In genomic region chr8:8440903-8441302, GRCm38 (mm10) we compare ENCODE assay signal across 13 mouse cellular contexts.
DNase-seq lines count a peak whose midpoint lies in the region; ATAC-seq lines count a peak whose summit lies in the region.
"Had no signal": no experiment of that assay in that cellular context is flagged by ENCODE, and none has a peak within 500 bp of the region (broad histone marks: within the 10 kb centered on the region; RNA-seq: fewer than 3 reads in every experiment).

No protein-coding gene starts in this region.

- H3K27ac ChIP-seq in heart, embryonic 10.5 days: peak overlapping the region; percentile 67; the same call in 1 of the 2 replicates
- no peak overlapping the region for H3K27ac ChIP-seq in embryonic facial prominence, embryonic 14.5 days (replicated peaks; ENCODE audit: low read depth, low read length)
- H3K27ac ChIP-seq in forebrain, embryonic 10.5 days: no peak overlapping the region
- H3K27ac ChIP-seq: hindbrain, embryonic 14.5 days; midbrain, embryonic 15.5 days had no signal

- no peaks in the 10 kb centered on the region for H3K9me3 ChIP-seq in heart, embryonic 10.5 days
- H3K9me3 ChIP-seq in embryonic facial prominence, embryonic 14.5 days (ENCODE audit: control insufficient read depth, low read length): no peaks in the 10 kb centered on the region
- H3K9me3 ChIP-seq in forebrain, embryonic 10.5 days: no peaks in the 10 kb centered on the region
- H3K9me3 ChIP-seq: midbrain, embryonic 15.5 days had no signal

- no peak overlapping the region for H3K9ac ChIP-seq in embryonic facial prominence, embryonic 14.5 days (ENCODE audit: low read depth, low read length)
- H3K9ac ChIP-seq: hindbrain, embryonic 14.5 days; midbrain, embryonic 15.5 days had no signal

- ATAC-seq in embryonic facial prominence, embryonic 14.5 days (ENCODE audit: low read depth): no peak
- ATAC-seq: forebrain, embryonic 16.5 days; midbrain, embryonic 15.5 days had no signal

- H3K4me2 ChIP-seq in embryonic facial prominence, embryonic 14.5 days (ENCODE audit: low read depth, low read length): peak overlapping the region; percentile 1; the same call in 1 of the 2 replicates
- H3K4me2 ChIP-seq: hindbrain, embryonic 14.5 days; midbrain, embryonic 15.5 days had no signal

- 50% methylated on average over 8 of the region's 8 CpGs for WGBS in heart, embryonic 10.5 days
- 37% methylated on average over 8 of the region's 8 CpGs for WGBS in embryonic facial prominence, embryonic 14.5 days
- 75% methylated on average over 8 of the region's 8 CpGs for WGBS in forebrain, embryonic 10.5 days

- no peaks in the 10 kb centered on the region for H3K36me3 ChIP-seq in heart, embryonic 10.5 days
- H3K36me3 ChIP-seq in embryonic facial prominence, embryonic 14.5 days (ENCODE audit: control insufficient read depth, insufficient read depth, low read length): no peaks in the 10 kb centered on the region
- H3K36me3 ChIP-seq in forebrain, embryonic 10.5 days (replicated peaks): no peaks in the 10 kb centered on the region
- H3K36me3 ChIP-seq: midbrain, embryonic 15.5 days had no signal

- DNase-seq in heart, embryonic 10.5 days (ENCODE audit: low spot score): no peak
- no peak for DNase-seq in heart, adult 11 months
- DNase-seq in embryonic facial prominence, embryonic 14.5 days (ENCODE audit: low spot score): no peak
- peak; percentile 17 for DNase-seq in kidney, postnatal 14 days
- peak; percentile 26 for DNase-seq in lung, postnatal 10 days
- no peak for DNase-seq in forebrain, embryonic 10.5 days (ENCODE audit: extremely low spot score, low spot score)
- no peak for DNase-seq in right cerebral cortex, adult 18-20 months
- DNase-seq in layer of hippocampus, postnatal 10 days (ENCODE audit: low spot score in 2 of 2): no peak
- DNase-seq: adrenal gland, postnatal 25 days; cerebellum, adult 9-10 months had no signal

- peaks cover 26% of the 10 kb centered on the region for H3K4me1 ChIP-seq in heart, embryonic 10.5 days
- no peaks in the 10 kb centered on the region for H3K4me1 ChIP-seq in embryonic facial prominence, embryonic 14.5 days (ENCODE audit: control insufficient read depth, insufficient read depth, low read length)
- peaks cover 4% of the 10 kb centered on the region; the same call in 1 of the 2 replicates for H3K4me1 ChIP-seq in forebrain, embryonic 10.5 days
- H3K4me1 ChIP-seq: midbrain, embryonic 15.5 days had no signal

- H3K27me3 ChIP-seq in heart, embryonic 10.5 days (ENCODE audit: insufficient read depth, poor library complexity, severe bottlenecking): no peaks in the 10 kb centered on the region
- no peaks in the 10 kb centered on the region for H3K27me3 ChIP-seq in embryonic facial prominence, embryonic 14.5 days (replicated peaks; ENCODE audit: control insufficient read depth, insufficient read depth, low read length)
- H3K27me3 ChIP-seq in forebrain, embryonic 10.5 days (ENCODE audit: poor library complexity, severe bottlenecking): no peaks in the 10 kb centered on the region
- H3K27me3 ChIP-seq: midbrain, embryonic 15.5 days had no signal

- H3K4me3 ChIP-seq in heart, embryonic 10.5 days: peak overlapping the region; percentile 15; the same call in 1 of the 2 replicates
- H3K4me3 ChIP-seq in embryonic facial prominence, embryonic 14.5 days (ENCODE audit: low read depth, low read length): no peak overlapping the region
- H3K4me3 ChIP-seq in forebrain, embryonic 10.5 days: no peak overlapping the region
- H3K4me3 ChIP-seq: midbrain, embryonic 15.5 days had no signal

Comparison
In these comparisons a context has a peak if more than half of its experiments do, and no peak if none do; other contexts are left out.
1. DNase-seq: peak in kidney, postnatal 14 days (single experiment) and lung, postnatal 10 days (single experiment); none in heart, embryonic 10.5 days (single experiment), heart, adult 11 months (single experiment), embryonic facial prominence, embryonic 14.5 days (single experiment), forebrain, embryonic 10.5 days (single experiment), right cerebral cortex, adult 18-20 months (single experiment) and layer of hippocampus, postnatal 10 days (0 of 2).